Mouse (Mus musculus) stomach, embryonic 16.5 days (tissue): ENCODE measurements around the gene Arfgap2. TPM values are rescaled to one million over a fixed set of nuclear protein-coding genes. Genes with fewer than 3 reads are reported as not detected.
A peak's percentile ranks its signal among the peaks of the same experiment; 100 is the strongest.

Experiments
- ATAC-seq: fragments of 200-750 bp; cut with Nextera tagmentation; 2 replicates; pipeline ENCODE4 v1.8.0; 2017; ENCODE audit warnings: moderate number of reproducible peaks, moderate TSS enrichment; ENCODE audit not compliant: insufficient read depth, low FRiP score
- H3K27ac ChIP-seq: fragments of 300-500 bp; sonication (generic); 2 replicates; pipeline ENCODE4 v1.5.1; 2014; ENCODE audit warnings: low read length
- H3K27me3 ChIP-seq: fragments of 300-500 bp; sonication (generic); 2 replicates; pipeline ENCODE4 v1.6.1; 2014; ENCODE audit warnings: low read length, control low read depth, mixed read lengths; ENCODE audit not compliant: control insufficient read depth, insufficient read depth
- H3K36me3 ChIP-seq: fragments of 300-500 bp; sonication (generic); 2 replicates; pipeline ENCODE4 v1.6.1; 2014; ENCODE audit warnings: low read length; ENCODE audit not compliant: control insufficient read depth, insufficient read depth
- H3K4me1 ChIP-seq: fragments of 300-500 bp; sonication (generic); 2 replicates; pipeline ENCODE4 v1.6.1; 2014; ENCODE audit warnings: low read length, control low read depth, mixed read lengths; ENCODE audit not compliant: control insufficient read depth, insufficient read depth
- H3K4me2 ChIP-seq: fragments of 300-500 bp; sonication (generic); 2 replicates; pipeline ENCODE4 v1.6.1; 2014; ENCODE audit warnings: low read depth, low read length, mixed read lengths
- H3K4me3 ChIP-seq: fragments of 300-500 bp; sonication (generic); replicated peaks from 2 replicates; pipeline ENCODE4 v1.5.1; 2014; ENCODE audit warnings: mild to moderate bottlenecking, low read length
- H3K9ac ChIP-seq: fragments of 300-500 bp; sonication (generic); 2 replicates; pipeline ENCODE4 v1.6.1; 2014; ENCODE audit warnings: low read length
- H3K9me3 ChIP-seq: fragments of 300-500 bp; sonication (generic); replicated peaks from 2 replicates; pipeline ENCODE4 v1.6.1; 2016; ENCODE audit warnings: low read length, control low read depth; ENCODE audit not compliant: control insufficient read depth
- WGBS: fragments of 180-500 bp; shearing (Covaris S2); extraction: QIAGEN DNeasy Blood & Tissue Kit; methylation state at CpG from one replicate; pipeline ENCODE4 v1.1.7; 2014; 5-methylcytosine and 5-hydroxymethylcytosine counted together
- polyA plus RNA-seq: library from polyadenylated mRNA; unstranded; fragments of >200 nt; fragmentation: Nextera tagmentation; extraction: Ambion mirVana; gene quantifications from 2 replicates; pipeline ENCODE4 v1.2.1, GENCODE M21; 2015

The Arfgap2 gene
- polyA plus RNA-seq, 1 experiment from 2014 or later: 82.3 TPM

DNA sequence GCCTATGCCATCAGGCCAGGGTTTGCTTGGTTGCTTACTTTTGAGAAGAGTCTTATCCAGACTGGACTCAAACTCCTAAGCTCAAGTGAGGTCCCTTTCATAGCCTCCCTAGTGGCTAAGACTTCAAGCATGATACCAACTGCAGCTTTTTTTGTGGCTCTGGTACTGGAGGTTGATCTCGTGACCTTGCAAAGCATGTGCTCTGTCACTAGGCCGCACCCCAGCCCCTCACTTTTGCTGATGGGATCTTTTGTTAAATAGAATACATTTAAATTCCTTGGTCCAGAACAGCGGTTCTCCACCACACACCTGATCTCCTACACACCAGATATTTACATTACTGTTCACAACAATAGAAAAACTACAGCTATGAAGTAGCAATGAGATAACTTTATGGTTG lies 29.5 kb downstream of the Arfgap2 start:
- no peaks in the 10 kb centered on the region for H3K27me3 ChIP-seq
- H3K36me3 ChIP-seq: no peaks in the 10 kb centered on the region
- no peak overlapping the region for H3K4me3 ChIP-seq
- no peak overlapping the region for H3K4me2 ChIP-seq
- H3K9ac ChIP-seq: no peak overlapping the region
- 0 out of 2 replicates have a peak, but pooled peaks cover 3% of the 10 kb centered on the region for H3K4me1 ChIP-seq
- no peak for ATAC-seq
- WGBS: 78% methylated on average over 3 of the region's 3 CpGs
- no peaks in the 10 kb centered on the region for H3K9me3 ChIP-seq
- no peak overlapping the region for H3K27ac ChIP-seq

DNA sequence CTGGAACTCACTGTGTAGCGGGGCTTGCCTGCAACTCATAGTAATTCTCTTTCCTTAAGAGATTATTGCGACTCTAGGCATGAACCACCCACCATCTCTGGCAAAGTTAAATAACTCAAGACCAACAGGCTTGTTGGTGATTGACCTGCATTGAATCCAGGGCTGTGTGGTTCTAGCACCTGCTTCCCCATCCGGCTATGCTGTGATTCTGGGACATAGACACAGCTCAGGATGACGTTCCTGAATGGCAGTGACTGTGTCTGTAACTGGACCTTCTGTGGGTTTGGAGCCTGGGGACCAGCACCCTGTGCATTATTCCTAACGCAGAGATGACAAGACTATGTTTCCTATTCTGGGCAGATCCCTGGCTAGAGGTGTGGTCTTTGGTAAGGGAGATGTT lies 31.1 kb downstream of the Arfgap2 start:
- Histone ChIP-seq H3K27me3 (no peaks in the 10 kb centered on the region), H3K36me3 (no peaks in the 10 kb centered on the region), H3K4me1 (0 out of 2 replicates have a peak, but pooled peaks cover 3% of the 10 kb centered on the region), H3K4me2 (no peak overlapping the region), H3K9me3 (no peaks in the 10 kb centered on the region), H3K9ac (no peak overlapping the region), H3K4me3 (no peak overlapping the region), H3K27ac (no peak overlapping the region)
- no peak for ATAC-seq
- 87% methylated on average over 5 of the region's 5 CpGs for WGBS

DNA sequence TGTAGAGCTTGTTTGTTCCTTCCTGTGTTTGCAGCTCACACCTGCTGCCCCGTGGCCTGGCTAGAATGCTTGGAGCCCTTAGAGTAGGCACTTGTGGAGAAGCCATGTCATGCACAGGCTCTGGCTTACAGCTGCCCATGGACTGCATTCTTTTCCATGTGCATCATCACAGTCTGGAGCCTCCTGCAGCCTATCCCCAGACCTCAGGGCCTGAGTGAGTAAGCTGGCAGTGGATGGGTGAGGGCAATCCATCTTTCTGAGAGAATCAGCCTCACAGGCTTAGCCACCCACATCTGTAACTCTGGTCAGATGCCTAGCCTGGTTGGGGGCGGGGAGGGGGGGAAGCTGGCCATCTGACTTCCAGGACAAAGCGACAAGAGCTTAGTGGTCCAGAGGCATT lies 34.4 kb downstream of the Arfgap2 start:
- 51% methylated on average over 3 of the region's 3 CpGs for WGBS
- Histone ChIP-seq H3K9ac (no peak overlapping the region), H3K4me1 (no peaks in the 10 kb centered on the region), H3K4me2 (no peak overlapping the region), H3K27ac (no peak overlapping the region), H3K4me3 (no peak overlapping the region), H3K9me3 (no peaks in the 10 kb centered on the region), H3K27me3 (no peaks in the 10 kb centered on the region), H3K36me3 (no peaks in the 10 kb centered on the region)
- ATAC-seq: peak; percentile 66

DNA sequence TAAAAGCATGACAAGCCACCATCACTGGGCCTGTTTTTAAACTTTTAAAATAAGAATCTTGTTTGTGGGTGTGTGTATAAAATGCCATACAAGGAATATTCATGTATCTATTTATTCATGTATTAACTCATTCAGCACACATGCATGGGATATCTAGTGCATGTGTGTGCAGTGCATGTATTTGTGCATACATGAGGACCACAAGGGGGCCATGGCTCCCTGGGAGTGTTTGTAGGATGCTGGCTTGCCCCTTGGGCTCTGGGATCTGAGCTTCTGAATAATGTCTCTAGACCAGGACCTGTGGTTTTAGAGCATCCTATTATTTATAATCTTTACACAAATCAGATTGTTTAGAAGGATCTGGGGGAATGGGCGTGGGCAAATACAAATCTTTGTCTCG lies 36.0 kb downstream of the Arfgap2 start:
- Histone ChIP-seq H3K9me3 (no peaks in the 10 kb centered on the region), H3K4me3 (no peak overlapping the region), H3K27ac (no peak overlapping the region), H3K27me3 (no peaks in the 10 kb centered on the region), H3K36me3 (no peaks in the 10 kb centered on the region), H3K4me2 (no peak overlapping the region), H3K4me1 (no peaks in the 10 kb centered on the region), H3K9ac (no peak overlapping the region)
- 87% methylated on average over 2 of the region's 2 CpGs for WGBS
- ATAC-seq: no peak

DNA sequence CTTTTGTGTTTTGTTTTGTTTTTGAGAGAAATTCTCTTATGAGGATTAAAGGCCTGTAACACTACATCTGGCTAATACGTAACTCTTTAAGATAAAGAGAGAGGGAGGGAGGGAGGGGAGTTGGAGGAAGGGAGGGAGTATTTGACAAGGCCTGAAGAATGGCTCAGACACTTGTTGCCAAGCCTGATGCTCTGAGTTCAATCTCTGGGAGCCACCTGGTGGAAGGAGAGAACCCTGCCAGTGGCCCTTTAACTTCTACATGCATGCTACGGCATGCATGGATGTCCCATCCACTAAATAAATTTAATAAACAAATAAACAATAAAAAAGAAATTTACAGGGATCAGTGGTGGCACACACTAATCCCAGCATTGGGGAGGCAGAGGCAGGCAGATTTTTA lies 37.1 kb downstream of the Arfgap2 start:
- Histone ChIP-seq H3K9me3 (no peaks in the 10 kb centered on the region), H3K4me1 (no peaks in the 10 kb centered on the region), H3K9ac (no peak overlapping the region), H3K4me2 (no peak overlapping the region), H3K27me3 (no peaks in the 10 kb centered on the region), H3K27ac (no peak overlapping the region), H3K36me3 (no peaks in the 10 kb centered on the region), H3K4me3 (no peak overlapping the region)
- WGBS: 61% methylated on average over 2 of the region's 2 CpGs
- ATAC-seq: no peak

DNA sequence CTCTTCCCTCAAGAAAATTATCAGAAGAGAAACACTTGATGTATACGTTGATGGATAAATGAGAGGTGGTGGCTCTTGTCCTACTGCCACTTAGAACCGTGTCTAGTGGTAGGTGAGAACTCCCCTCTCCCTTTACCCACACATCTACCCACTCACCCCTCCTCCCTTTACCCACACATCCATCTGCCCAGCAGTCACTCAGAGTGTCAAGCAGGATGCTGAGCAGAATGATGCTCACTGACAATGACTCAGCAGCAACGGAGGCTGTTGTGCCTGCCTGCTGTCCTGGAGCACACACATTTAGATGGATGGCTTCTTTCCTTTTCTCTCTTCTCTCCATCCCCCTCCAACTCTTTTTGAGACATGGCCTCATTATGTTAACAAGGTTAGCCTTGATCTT lies 38.1 kb downstream of the Arfgap2 start:
- no peaks in the 10 kb centered on the region for H3K9me3 ChIP-seq
- no peak for ATAC-seq
- no peaks in the 10 kb centered on the region for H3K27me3 ChIP-seq
- H3K9ac ChIP-seq: no peak overlapping the region
- no peaks in the 10 kb centered on the region for H3K36me3 ChIP-seq
- no peaks in the 10 kb centered on the region for H3K4me1 ChIP-seq
- WGBS: 60% methylated on average over 3 of the region's 3 CpGs
- H3K4me3 ChIP-seq: no peak overlapping the region
- H3K27ac ChIP-seq: no peak overlapping the region
- H3K4me2 ChIP-seq: no peak overlapping the region

DNA sequence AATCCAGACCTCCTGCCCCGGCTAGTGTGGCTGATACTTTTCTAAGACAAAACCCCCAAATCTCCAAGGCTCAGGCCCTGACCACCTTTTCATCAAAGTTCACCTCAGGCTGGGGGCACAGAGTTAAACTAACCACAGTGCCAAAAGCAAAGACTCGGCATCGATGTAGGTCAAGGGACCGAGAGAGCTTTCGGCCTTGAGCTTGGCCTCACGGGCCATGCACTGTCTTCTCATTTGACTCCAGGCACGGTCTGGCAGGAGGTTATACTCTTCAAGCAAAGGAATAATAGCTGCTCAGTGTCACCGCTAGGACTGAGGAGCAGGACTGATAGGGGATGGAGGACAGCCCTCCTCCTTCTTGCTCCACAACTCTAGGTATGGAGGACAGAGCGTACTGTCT lies 41.2 kb downstream of the Arfgap2 start:
- H3K9ac ChIP-seq: no peak overlapping the region
- H3K4me1 ChIP-seq: 0 out of 2 replicates have a peak, but pooled peaks cover 6% of the 10 kb centered on the region
- WGBS: 91% methylated on average over 9 of the region's 9 CpGs
- no peak overlapping the region for H3K4me2 ChIP-seq
- no peaks in the 10 kb centered on the region for H3K9me3 ChIP-seq
- ATAC-seq: no peak
- H3K36me3 ChIP-seq: no peaks in the 10 kb centered on the region
- H3K4me3 ChIP-seq: no peak overlapping the region
- no peaks in the 10 kb centered on the region for H3K27me3 ChIP-seq
- no peak overlapping the region for H3K27ac ChIP-seq

DNA sequence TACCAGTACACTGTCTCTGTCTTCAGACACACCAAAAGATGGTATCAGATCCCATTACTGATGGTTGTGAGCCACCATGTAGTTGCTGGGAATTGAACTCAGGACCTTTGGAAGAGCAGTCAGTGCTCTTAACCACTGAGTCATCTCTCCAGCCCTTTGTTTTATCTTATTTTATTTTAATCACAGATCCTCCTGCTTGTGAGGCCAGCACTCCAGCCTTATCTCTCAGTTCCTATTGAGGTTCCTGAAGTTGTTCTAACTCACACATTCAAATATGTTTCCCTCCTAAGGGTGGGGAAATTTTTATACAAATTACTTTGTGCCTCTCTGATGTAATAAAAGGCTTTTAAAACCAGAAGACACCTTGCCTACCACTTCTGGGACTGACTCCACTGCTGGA lies 41.8 kb downstream of the Arfgap2 start:
- no peaks in the 10 kb centered on the region for H3K36me3 ChIP-seq

DNA sequence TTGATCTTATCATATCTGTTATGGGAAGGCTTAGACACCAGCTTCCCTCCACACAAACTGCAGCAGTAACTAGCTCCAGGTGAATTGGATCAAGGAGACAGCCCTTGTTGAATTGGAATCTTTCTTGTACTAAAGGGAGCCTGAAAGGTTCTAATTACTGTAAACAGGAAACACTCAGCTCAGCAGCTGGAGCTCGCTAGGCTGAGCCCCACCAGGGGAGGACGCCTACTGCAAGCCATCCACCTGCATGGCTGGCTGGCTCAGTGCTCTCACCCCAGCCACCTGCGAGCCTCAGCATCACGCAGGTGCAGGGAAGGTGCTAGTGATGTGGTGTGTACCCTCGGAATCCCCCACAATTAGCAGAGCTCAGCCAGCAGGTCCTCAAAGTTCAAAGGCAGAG lies 43.9 kb downstream of the Arfgap2 start:
- Histone ChIP-seq H3K36me3 (no peaks in the 10 kb centered on the region), H3K27ac (no peak overlapping the region), H3K9ac (no peak overlapping the region), H3K27me3 (no peaks in the 10 kb centered on the region), H3K4me2 (no peak overlapping the region), H3K9me3 (no peaks in the 10 kb centered on the region), H3K4me3 (no peak overlapping the region), H3K4me1 (0 out of 2 replicates have a peak, but pooled peaks cover 6% of the 10 kb centered on the region)
- 21% methylated on average over 5 of the region's 5 CpGs for WGBS
- no peak for ATAC-seq

More for the DNA sequence above, 41.8 kb downstream of the Arfgap2 start:
- Histone ChIP-seq H3K9ac (no peak overlapping the region), H3K27me3 (no peaks in the 10 kb centered on the region), H3K9me3 (no peaks in the 10 kb centered on the region), H3K4me2 (no peak overlapping the region), H3K27ac (no peak overlapping the region), H3K4me1 (0 out of 2 replicates have a peak, but pooled peaks cover 6% of the 10 kb centered on the region), H3K4me3 (no peak overlapping the region)
- ATAC-seq: no peak

DNA sequence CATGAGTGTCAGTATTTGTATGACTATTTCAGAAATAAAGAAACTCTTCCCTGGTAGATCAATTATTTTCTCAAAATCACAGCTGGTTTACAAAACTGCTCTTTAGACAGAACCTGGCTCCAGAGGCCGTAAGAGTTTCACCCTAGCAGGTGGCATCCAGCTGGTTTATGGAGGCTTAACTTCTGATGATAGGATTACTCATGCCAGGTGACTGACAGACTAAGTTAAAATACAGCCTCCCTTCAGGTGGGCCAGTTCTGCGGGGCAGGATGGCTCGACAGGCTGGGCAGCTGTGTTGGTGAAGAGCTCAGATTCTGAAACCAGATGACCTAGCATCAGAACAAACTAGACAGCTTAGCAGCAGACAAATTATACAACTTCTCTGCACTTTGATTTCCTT lies 44.8 kb downstream of the Arfgap2 start:
- ATAC-seq: no peak
- no peak overlapping the region for H3K27ac ChIP-seq
- H3K27me3 ChIP-seq: no peaks in the 10 kb centered on the region
- 0 out of 2 replicates have a peak, but pooled peaks cover 6% of the 10 kb centered on the region for H3K4me1 ChIP-seq
- 61% methylated on average over 3 of the region's 3 CpGs for WGBS
- no peak overlapping the region for H3K4me3 ChIP-seq
- no peaks in the 10 kb centered on the region for H3K9me3 ChIP-seq
- no peak overlapping the region for H3K9ac ChIP-seq
- no peaks in the 10 kb centered on the region for H3K36me3 ChIP-seq
- no peak overlapping the region for H3K4me2 ChIP-seq
